Mouse (Mus musculus): Measurements from ENCODE around the gene Gm10382. TPM values are rescaled to one million over a fixed set of nuclear protein-coding genes. Genes with fewer than 3 reads are reported as not detected.

The Gm10382 gene
- polyA plus RNA-seq, 2 experiments, result 0.10 TPM; not detected in 1

DNA sequence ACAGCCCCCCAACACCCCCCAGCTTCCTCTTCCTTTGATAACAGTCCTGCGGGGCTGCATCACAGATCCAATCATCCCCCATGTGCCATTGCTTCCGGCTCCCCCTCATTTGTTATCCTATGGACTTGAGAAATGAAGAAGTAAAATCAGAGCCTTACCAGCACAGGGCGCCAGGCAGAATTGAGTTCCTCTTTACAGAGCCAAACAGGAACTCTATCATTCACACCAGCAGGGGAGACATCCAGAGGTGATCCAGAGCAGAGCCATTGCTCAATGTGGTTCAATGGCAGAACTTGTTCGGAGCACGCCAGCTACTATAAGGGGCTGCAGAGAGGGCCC is 30.9 kb upstream of the Gm10382 start:
- no peak for TF ChIP-seq EP300 (IDR thresholded peaks at IDR 0.05; ENCODE audit: low read depth)
- TF ChIP-seq CTCF (IDR thresholded peaks at IDR 0.05; ENCODE audit: low read depth), result no peak
- ATAC-seq (ENCODE audit: insufficient read depth), result no peak

DNA sequence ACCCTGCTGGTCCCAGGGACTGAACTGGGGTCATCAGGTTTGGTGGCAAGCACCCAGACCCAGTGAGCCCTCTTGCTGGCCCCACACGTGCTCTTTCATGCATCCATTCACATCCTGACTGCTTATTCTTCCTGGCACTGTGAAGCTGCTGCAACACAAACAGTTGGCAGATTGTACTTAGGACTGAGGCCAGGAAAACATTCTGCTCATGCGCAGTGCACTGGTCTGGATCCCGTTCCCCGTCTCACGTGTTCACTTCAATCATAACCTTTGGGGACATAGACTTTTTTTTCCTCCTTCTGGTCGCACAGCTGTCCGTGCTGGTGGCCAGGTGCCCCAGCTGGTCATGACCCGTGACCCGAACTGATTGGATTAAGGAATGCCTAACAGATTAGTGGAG is 28.6 kb upstream of the Gm10382 start:
- no peak overlapping the region for H3K9ac ChIP-seq (replicated peaks)
- 71% methylated on average over 9 of the region's 9 CpGs for WGBS (ENCODE audit: insufficient replicate concordance)
- ATAC-seq (ENCODE audit: insufficient read depth) (no peak), DNase-seq (ENCODE audit: low read depth in 3 of 3, low spot score in 3 of 3) (no peak)
- H3K9me3 ChIP-seq (ENCODE audit: control insufficient read depth, low read length), result no peaks in the 10 kb centered on the region
- no peak overlapping the region for H3K4me2 ChIP-seq (ENCODE audit: low read depth)
- H3K4me3 ChIP-seq (ENCODE audit: insufficient read depth in 1 of 2, low read depth in 2 of 2, low read length in 2 of 2), result no peak overlapping the region
- H3K4me1 ChIP-seq (replicated peaks; ENCODE audit: control insufficient read depth in 2 of 2, insufficient read depth in 2 of 2, low read length in 1 of 2), result peaks cover 0 to 2% of the 10 kb centered on the region in 2 experiments; a peak in 2 of 4 replicates
- TF ChIP-seq EP300 (IDR thresholded peaks at IDR 0.05; ENCODE audit: low read depth) (no peak), CTCF (IDR thresholded peaks at IDR 0.05; ENCODE audit: low read depth) (no peak)
- H3K27ac ChIP-seq, result no peak overlapping the region
- no peaks in the 10 kb centered on the region; the same call in 1 of the 2 replicates for H3K27me3 ChIP-seq (ENCODE audit: control insufficient read depth, insufficient read depth, low read length)
- no peaks in the 10 kb centered on the region for H3K36me3 ChIP-seq (replicated peaks; ENCODE audit: control insufficient read depth, insufficient read depth, low read depth)

More for the DNA sequence above, 30.9 kb upstream of the Gm10382 start:
- WGBS (ENCODE audit: insufficient replicate concordance), result 13% methylated on average over 5 of the region's 5 CpGs
- H3K9ac ChIP-seq (replicated peaks), result no peak overlapping the region
- no peaks in the 10 kb centered on the region for H3K36me3 ChIP-seq (replicated peaks; ENCODE audit: control insufficient read depth, insufficient read depth, low read depth)
- no peak for DNase-seq (ENCODE audit: low read depth in 3 of 3, low spot score in 3 of 3)
- H3K27me3 ChIP-seq (ENCODE audit: control insufficient read depth, insufficient read depth, low read length), result no peaks in the 10 kb centered on the region
- H3K9me3 ChIP-seq (ENCODE audit: control insufficient read depth, low read length), result no peaks in the 10 kb centered on the region
- H3K4me3 ChIP-seq (ENCODE audit: insufficient read depth in 1 of 2, low read depth in 2 of 2, low read length in 2 of 2), result no peak overlapping the region
- no peak overlapping the region for H3K27ac ChIP-seq
- H3K4me2 ChIP-seq (ENCODE audit: low read depth), result peak overlapping the region; percentile 31
- H3K4me1 ChIP-seq (replicated peaks; ENCODE audit: control insufficient read depth in 2 of 2, insufficient read depth in 2 of 2, low read length in 1 of 2), result peaks cover 0 to 2% of the 10 kb centered on the region in 2 experiments; a peak in 2 of 4 replicates

DNA sequence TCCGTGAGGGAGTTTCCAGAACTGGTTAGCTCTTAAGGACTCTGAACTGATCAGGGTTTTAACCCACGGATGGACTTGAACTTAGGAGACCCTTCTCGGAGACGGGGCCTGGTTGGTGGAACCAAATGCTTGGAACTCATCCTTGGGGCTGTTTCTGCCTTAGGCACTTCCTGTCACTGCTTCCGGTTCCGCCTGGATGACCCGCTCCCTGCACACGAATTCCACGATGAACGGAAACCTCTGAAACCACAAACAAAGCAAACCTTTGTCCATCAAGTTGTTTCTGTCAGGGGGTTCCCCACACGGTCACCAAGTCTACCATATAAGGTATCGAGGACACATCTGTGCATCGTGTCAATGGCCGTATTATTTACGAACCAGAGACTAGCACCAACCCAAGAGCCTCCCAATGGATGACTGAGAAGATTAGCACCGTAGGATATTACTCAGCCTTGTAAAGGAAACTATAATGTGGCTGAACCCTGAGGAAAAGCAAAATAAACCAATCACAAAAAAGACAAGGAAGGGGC is 28.1 kb upstream of the Gm10382 start:
- no peaks in the 10 kb centered on the region; the same call in 1 of the 2 replicates for H3K27me3 ChIP-seq (ENCODE audit: control insufficient read depth, insufficient read depth, low read length)
- H3K9ac ChIP-seq (replicated peaks), result no peak overlapping the region
- no peak overlapping the region for H3K27ac ChIP-seq
- no peak for TF ChIP-seq EP300 (IDR thresholded peaks at IDR 0.05; ENCODE audit: low read depth)
- TF ChIP-seq CTCF (IDR thresholded peaks at IDR 0.05; ENCODE audit: low read depth), result no peak
- peaks cover 0 to 2% of the 10 kb centered on the region in 2 experiments; a peak in 2 of 4 replicates for H3K4me1 ChIP-seq (replicated peaks; ENCODE audit: control insufficient read depth in 2 of 2, insufficient read depth in 2 of 2, low read length in 1 of 2)
- H3K4me2 ChIP-seq (ENCODE audit: low read depth), result no peak overlapping the region
- H3K36me3 ChIP-seq (replicated peaks; ENCODE audit: control insufficient read depth, insufficient read depth, low read depth), result no peaks in the 10 kb centered on the region
- DNase-seq (ENCODE audit: low read depth in 3 of 3, low spot score in 3 of 3), result no peak
- no peaks in the 10 kb centered on the region for H3K9me3 ChIP-seq (ENCODE audit: control insufficient read depth, low read length)
- ATAC-seq (ENCODE audit: insufficient read depth), result no peak
- H3K4me3 ChIP-seq (ENCODE audit: insufficient read depth in 1 of 2, low read depth in 2 of 2, low read length in 2 of 2), result no peak overlapping the region
- WGBS (ENCODE audit: insufficient replicate concordance), result 33% methylated on average over 16 of the region's 16 CpGs

DNA sequence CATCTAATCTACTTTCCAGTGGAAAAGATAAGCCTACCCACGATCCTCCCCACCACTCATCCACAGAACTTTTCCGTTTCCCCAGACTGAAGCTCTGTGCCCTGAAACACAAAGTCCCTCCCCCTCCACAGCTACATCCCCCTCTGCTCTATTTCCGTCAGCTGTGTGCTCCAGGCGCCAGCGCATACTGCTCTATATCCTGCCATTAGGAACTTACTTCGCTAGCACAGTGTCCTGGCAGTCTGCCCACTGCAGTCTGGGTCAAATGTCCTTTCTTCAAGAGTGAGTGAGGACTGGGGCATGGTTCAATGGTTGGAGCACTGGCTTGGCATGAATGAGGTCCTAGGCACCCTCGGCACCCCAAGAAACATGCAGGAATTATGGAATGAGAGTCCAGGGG is 25.2 kb upstream of the Gm10382 start:
- no peak for DNase-seq (ENCODE audit: low read depth in 3 of 3, low spot score in 3 of 3)
- H3K27me3 ChIP-seq (ENCODE audit: control insufficient read depth, insufficient read depth, low read length), result no peaks in the 10 kb centered on the region; the same call in 1 of the 2 replicates
- 34% methylated on average over 7 of the region's 7 CpGs for WGBS (ENCODE audit: insufficient replicate concordance)
- H3K4me2 ChIP-seq (ENCODE audit: low read depth), result no peak overlapping the region
- no peak overlapping the region for H3K9ac ChIP-seq (replicated peaks)
- peaks cover 0 to 2% of the 10 kb centered on the region in 2 experiments; a peak in 2 of 4 replicates for H3K4me1 ChIP-seq (replicated peaks; ENCODE audit: control insufficient read depth in 2 of 2, insufficient read depth in 2 of 2, low read length in 1 of 2)
- TF ChIP-seq EP300 (IDR thresholded peaks at IDR 0.05; ENCODE audit: low read depth) (no peak), CTCF (IDR thresholded peaks at IDR 0.05; ENCODE audit: low read depth) (no peak)
- H3K36me3 ChIP-seq (replicated peaks; ENCODE audit: control insufficient read depth, insufficient read depth, low read depth), result no peaks in the 10 kb centered on the region
- H3K27ac ChIP-seq, result no peak overlapping the region
- no peak overlapping the region for H3K4me3 ChIP-seq (ENCODE audit: insufficient read depth in 1 of 2, low read depth in 2 of 2, low read length in 2 of 2)
- no peak for ATAC-seq (ENCODE audit: insufficient read depth)
- H3K9me3 ChIP-seq (ENCODE audit: control insufficient read depth, low read length), result no peaks in the 10 kb centered on the region

DNA sequence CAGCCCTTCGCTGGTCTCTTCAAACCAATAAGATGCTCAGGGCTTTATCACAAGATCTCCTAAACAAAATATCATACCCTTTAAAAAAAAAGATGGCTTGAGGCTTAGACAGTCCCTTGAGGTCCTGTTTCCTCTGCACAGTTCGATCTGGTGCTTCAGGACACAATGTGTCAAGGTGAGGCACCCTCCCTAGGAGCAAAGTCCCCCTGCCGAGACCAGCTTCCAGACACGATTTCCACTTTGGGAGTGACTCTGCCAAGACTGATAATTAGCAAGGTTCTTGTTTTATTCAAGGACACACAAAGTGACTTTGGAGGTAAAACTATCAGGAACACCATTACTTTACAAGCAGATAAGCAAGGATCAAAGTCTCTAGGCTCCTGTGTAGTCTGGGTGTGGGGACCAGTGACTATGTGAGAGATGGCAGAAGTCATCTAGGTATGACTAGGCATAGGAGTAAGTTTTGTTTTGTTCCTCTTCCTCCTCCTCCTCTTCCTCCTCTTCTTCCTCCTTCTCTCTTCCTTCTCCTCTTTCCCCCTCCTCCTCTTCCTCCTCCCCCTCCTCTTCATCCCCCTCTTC is 24.2 kb upstream of the Gm10382 start:
- 59% methylated on average over 4 of the region's 4 CpGs for WGBS (ENCODE audit: insufficient replicate concordance)
- no peak overlapping the region for H3K4me2 ChIP-seq (ENCODE audit: low read depth)
- no peak overlapping the region for H3K27ac ChIP-seq
- no peak overlapping the region for H3K4me3 ChIP-seq (ENCODE audit: insufficient read depth in 1 of 2, low read depth in 2 of 2, low read length in 2 of 2)
- no peaks in the 10 kb centered on the region for H3K36me3 ChIP-seq (replicated peaks; ENCODE audit: control insufficient read depth, insufficient read depth, low read depth)
- no peaks in the 10 kb centered on the region for H3K9me3 ChIP-seq (ENCODE audit: control insufficient read depth, low read length)
- DNase-seq (ENCODE audit: low read depth in 3 of 3, low spot score in 3 of 3) (no peak), ATAC-seq (ENCODE audit: insufficient read depth) (no peak)
- no peaks in the 10 kb centered on the region; the same call in 1 of the 2 replicates for H3K27me3 ChIP-seq (ENCODE audit: control insufficient read depth, insufficient read depth, low read length)
- peaks cover 0 to 2% of the 10 kb centered on the region in 2 experiments; a peak in 2 of 4 replicates for H3K4me1 ChIP-seq (replicated peaks; ENCODE audit: control insufficient read depth in 2 of 2, insufficient read depth in 2 of 2, low read length in 1 of 2)
- H3K9ac ChIP-seq (replicated peaks), result no peak overlapping the region
- TF ChIP-seq CTCF (IDR thresholded peaks at IDR 0.05; ENCODE audit: low read depth), result no peak

Data from liver, embryonic 14.5 days (tissue).